Mouse (Mus musculus): Measurements from ENCODE around the gene Ros1. TPM values are rescaled to one million over a fixed set of nuclear protein-coding genes. Genes with fewer than 3 reads are reported as not detected.

The Ros1 gene
- polyA plus RNA-seq, 1 experiment from 2014 or later = 0.87 TPM

GRCm38 (mm10) chr10:52029421-52030080 lies 165.5 kb downstream of the Ros1 start:
- no peaks in the 10 kb centered on the region for H3K36me3 ChIP-seq (ENCODE audit: control insufficient read depth, insufficient read depth, low read length)
- H3K27me3 ChIP-seq (replicated peaks; ENCODE audit: control insufficient read depth, insufficient read depth, low read length) = peaks cover 75% of the 10 kb centered on the region
- 3% methylated on average over 10 of the region's 10 CpGs for WGBS
- H3K27ac ChIP-seq (ENCODE audit: low read depth) = no peak overlapping the region
- H3K4me1 ChIP-seq (replicated peaks; ENCODE audit: control insufficient read depth, insufficient read depth, low read length) = no peaks in the 10 kb centered on the region
- no peak overlapping the region for H3K4me3 ChIP-seq (ENCODE audit: low read depth, low read length)
- H3K4me2 ChIP-seq (ENCODE audit: low read length) = peak overlapping the region; percentile 16; the same call in 1 of the 2 replicates
- DNase-seq (ENCODE audit: low spot score) (no peak), ATAC-seq (replicated peaks; ENCODE audit: low FRiP score, low TSS enrichment, low read depth) (no peak)
- no peak overlapping the region for H3K9ac ChIP-seq (ENCODE audit: low read length)
- no peaks in the 10 kb centered on the region for H3K9me3 ChIP-seq (ENCODE audit: control insufficient read depth, low read length)

- no peaks in the 10 kb centered on the region for H3K36me3 ChIP-seq (ENCODE audit: control insufficient read depth, insufficient read depth, low read length)
- 6% methylated on average over 11 of the region's 11 CpGs for WGBS
- no peak overlapping the region for H3K9ac ChIP-seq (ENCODE audit: low read length)
- DNase-seq (ENCODE audit: low spot score) = no peak
- H3K4me1 ChIP-seq (replicated peaks; ENCODE audit: control insufficient read depth, insufficient read depth, low read length) = no peaks in the 10 kb centered on the region
- H3K9me3 ChIP-seq (ENCODE audit: control insufficient read depth, low read length) = no peaks in the 10 kb centered on the region
- peaks cover 83% of the 10 kb centered on the region for H3K27me3 ChIP-seq (replicated peaks; ENCODE audit: control insufficient read depth, insufficient read depth, low read length)
- H3K27ac ChIP-seq (ENCODE audit: low read depth) = no peak overlapping the region
- no peak for ATAC-seq (replicated peaks; ENCODE audit: low FRiP score, low TSS enrichment, low read depth)
- H3K4me2 ChIP-seq (ENCODE audit: low read length) = no peak overlapping the region; the same call in 1 of the 2 replicates
- H3K4me3 ChIP-seq (ENCODE audit: low read depth, low read length) = no peak overlapping the region
Measured at GRCm38 (mm10) chr10:52028561-52029370, 166.3 kb downstream of the Ros1 start.

DNA sequence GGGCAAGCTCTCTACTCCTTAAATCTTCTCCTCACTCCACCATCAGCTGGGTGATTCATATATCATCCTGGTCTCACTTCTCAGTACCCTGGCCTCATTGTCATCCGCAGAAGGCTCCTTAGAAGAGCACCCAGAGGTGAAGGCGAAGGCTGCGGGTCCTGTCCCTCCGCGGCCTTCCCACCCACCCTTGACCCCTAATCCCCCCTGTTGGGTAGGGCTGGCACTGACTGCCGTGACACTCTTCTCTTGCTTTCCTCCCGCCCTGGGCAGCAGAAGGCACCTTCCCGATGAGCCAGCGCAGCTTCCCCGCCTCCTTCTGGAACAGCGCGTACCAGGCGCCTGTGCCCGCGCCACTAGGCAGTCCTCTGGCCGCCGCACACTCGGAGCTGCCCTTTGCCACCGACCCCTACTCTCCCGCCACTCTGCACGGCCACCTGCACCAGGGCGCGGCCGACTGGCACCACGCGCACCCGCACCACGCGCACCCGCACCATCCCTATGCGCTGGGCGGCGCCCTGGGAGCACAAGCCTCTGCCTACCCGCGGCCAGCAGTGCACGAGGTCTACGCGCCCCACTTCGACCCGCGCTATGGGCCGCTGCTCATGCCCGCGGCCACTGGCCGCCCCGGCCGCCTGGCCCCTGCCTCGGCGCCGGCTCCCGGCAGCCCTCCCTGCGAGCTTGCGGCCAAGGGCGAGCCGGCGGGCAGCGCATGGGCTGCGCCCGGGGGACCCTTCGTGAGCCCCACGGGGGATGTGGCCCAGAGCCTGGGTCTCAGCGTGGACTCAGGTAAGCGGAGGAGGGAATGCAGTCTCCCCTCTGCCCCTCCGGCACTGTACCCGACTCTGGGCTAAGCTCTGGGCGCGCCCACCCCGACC lies 167.6 kb downstream of the Ros1 start:
- ATAC-seq (replicated peaks; ENCODE audit: low FRiP score, low TSS enrichment, low read depth) (peak; percentile 63), DNase-seq (ENCODE audit: low spot score) (peak; percentile 62)
- Histone ChIP-seq H3K27ac (ENCODE audit: low read depth) (no peak overlapping the region), H3K9me3 (ENCODE audit: control insufficient read depth, low read length) (no peaks in the 10 kb centered on the region), H3K36me3 (ENCODE audit: control insufficient read depth, insufficient read depth, low read length) (no peaks in the 10 kb centered on the region), H3K4me3 (ENCODE audit: low read depth, low read length) (peak overlapping the region; percentile 30), H3K9ac (ENCODE audit: low read length) (no peak overlapping the region), H3K4me2 (ENCODE audit: low read length) (peak overlapping the region; percentile 53), H3K4me1 (replicated peaks; ENCODE audit: control insufficient read depth, insufficient read depth, low read length) (peaks cover 6% of the 10 kb centered on the region; the same call in 1 of the 2 replicates), H3K27me3 (replicated peaks; ENCODE audit: control insufficient read depth, insufficient read depth, low read length) (peaks cover 97% of the 10 kb centered on the region)
- WGBS = 2% methylated on average over 64 of the region's 68 CpGs

- Histone ChIP-seq H3K4me1 (replicated peaks; ENCODE audit: control insufficient read depth, insufficient read depth, low read length) (peaks cover 13% of the 10 kb centered on the region; the same call in 1 of the 2 replicates), H3K4me3 (ENCODE audit: low read depth, low read length) (no peak overlapping the region), H3K9ac (ENCODE audit: low read length) (no peak overlapping the region), H3K4me2 (ENCODE audit: low read length) (no peak overlapping the region), H3K36me3 (ENCODE audit: control insufficient read depth, insufficient read depth, low read length) (no peaks in the 10 kb centered on the region), H3K27me3 (replicated peaks; ENCODE audit: control insufficient read depth, insufficient read depth, low read length) (peaks cover 99% of the 10 kb centered on the region), H3K9me3 (ENCODE audit: control insufficient read depth, low read length) (no peaks in the 10 kb centered on the region), H3K27ac (ENCODE audit: low read depth) (no peak overlapping the region)
- DNase-seq (ENCODE audit: low spot score) (no peak), ATAC-seq (replicated peaks; ENCODE audit: low FRiP score, low TSS enrichment, low read depth) (no peak)
- 13% methylated on average over 7 of the region's 7 CpGs for WGBS
Measured at GRCm38 (mm10) chr10:52025821-52026220, 169.2 kb downstream of the Ros1 start.

GRCm38 (mm10) chr10:52025291-52025690 lies 169.8 kb downstream of the Ros1 start:
- 0% methylated on average over 1 of the region's 1 CpGs for WGBS

DNA sequence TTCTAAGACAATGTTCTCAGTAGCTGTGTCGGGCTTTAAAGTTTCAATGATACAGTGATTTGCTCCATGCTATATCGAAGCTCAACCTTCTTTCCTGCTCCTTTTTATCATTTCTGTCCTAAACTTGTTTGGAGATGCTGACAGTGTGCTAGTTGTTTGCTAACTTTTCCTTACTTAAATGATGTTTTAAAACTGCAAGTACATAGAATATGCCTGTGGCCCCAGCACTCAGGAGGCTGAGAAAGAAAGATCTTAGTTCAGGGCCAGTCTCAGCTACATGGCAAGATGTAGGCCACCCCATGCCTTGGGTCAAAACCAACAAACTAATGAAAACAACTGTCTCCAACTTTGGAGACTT lies 171.0 kb downstream of the Ros1 start:
- Histone ChIP-seq H3K27me3 (replicated peaks; ENCODE audit: control insufficient read depth, insufficient read depth, low read length) (peaks cover 96% of the 10 kb centered on the region), H3K9ac (ENCODE audit: low read length) (no peak overlapping the region), H3K9me3 (ENCODE audit: control insufficient read depth, low read length) (no peaks in the 10 kb centered on the region), H3K4me3 (ENCODE audit: low read depth, low read length) (no peak overlapping the region), H3K27ac (ENCODE audit: low read depth) (no peak overlapping the region), H3K4me2 (ENCODE audit: low read length) (no peak overlapping the region), H3K4me1 (replicated peaks; ENCODE audit: control insufficient read depth, insufficient read depth, low read length) (peaks cover 13% of the 10 kb centered on the region; the same call in 1 of the 2 replicates), H3K36me3 (ENCODE audit: control insufficient read depth, insufficient read depth, low read length) (no peaks in the 10 kb centered on the region)
- DNase-seq (ENCODE audit: low spot score) (no peak), ATAC-seq (replicated peaks; ENCODE audit: low FRiP score, low TSS enrichment, low read depth) (no peak)
- 17% methylated on average over 2 of the region's 2 CpGs for WGBS

More at GRCm38 (mm10) chr10:52025291-52025690, 169.8 kb downstream of the Ros1 start:
- Histone ChIP-seq H3K9ac (ENCODE audit: low read length) (no peak overlapping the region), H3K27ac (ENCODE audit: low read depth) (no peak overlapping the region), H3K36me3 (ENCODE audit: control insufficient read depth, insufficient read depth, low read length) (no peaks in the 10 kb centered on the region), H3K4me3 (ENCODE audit: low read depth, low read length) (no peak overlapping the region), H3K9me3 (ENCODE audit: control insufficient read depth, low read length) (no peaks in the 10 kb centered on the region), H3K4me1 (replicated peaks; ENCODE audit: control insufficient read depth, insufficient read depth, low read length) (peaks cover 13% of the 10 kb centered on the region; the same call in 1 of the 2 replicates), H3K4me2 (ENCODE audit: low read length) (no peak overlapping the region), H3K27me3 (replicated peaks; ENCODE audit: control insufficient read depth, insufficient read depth, low read length) (peaks cover 99% of the 10 kb centered on the region)
- ATAC-seq (replicated peaks; ENCODE audit: low FRiP score, low TSS enrichment, low read depth) (no peak), DNase-seq (ENCODE audit: low spot score) (no peak)

DNA sequence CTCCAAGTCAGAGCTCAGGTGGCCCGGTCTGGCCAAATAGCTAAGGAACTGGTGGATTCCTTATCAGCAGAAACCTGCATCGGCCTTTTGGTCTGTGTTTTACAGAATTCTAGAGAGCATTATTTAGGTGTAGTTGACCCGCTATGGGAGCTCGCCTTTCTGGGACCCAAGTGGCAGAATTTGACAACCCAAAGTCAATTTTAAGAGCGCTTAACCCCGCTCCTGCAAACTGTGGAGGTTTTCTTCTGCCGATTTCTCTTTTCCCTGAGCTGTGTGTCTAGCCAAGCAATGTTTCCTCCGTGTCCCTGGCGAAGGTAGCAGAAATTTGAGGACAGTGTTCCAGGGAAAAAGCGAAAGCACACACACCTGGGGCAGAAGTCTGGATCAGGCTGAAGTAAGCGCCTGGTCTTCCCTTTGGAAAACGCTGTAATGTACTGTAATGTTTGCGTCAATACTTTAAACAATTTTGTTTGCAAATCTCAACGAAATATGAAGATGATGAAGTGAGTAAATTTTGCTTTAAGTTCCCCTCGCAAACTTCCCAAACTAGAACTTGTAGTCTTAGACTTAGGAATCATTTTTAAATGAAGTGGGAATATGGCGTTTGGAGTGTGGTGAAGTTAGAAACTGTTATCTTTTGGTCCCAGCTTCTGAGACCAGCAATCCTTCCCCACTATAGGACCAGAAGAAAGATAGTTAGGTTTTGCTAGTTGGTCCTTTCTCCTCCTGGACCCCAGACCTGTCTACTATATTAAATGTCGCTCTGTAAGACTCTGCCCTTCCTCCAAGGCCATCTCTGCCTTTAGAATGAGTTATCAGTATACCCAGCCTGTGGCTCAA lies 171.6 kb downstream of the Ros1 start:
- Histone ChIP-seq H3K27ac (ENCODE audit: low read depth) (no peak overlapping the region), H3K9me3 (ENCODE audit: control insufficient read depth, low read length) (no peaks in the 10 kb centered on the region), H3K27me3 (replicated peaks; ENCODE audit: control insufficient read depth, insufficient read depth, low read length) (peaks cover 96% of the 10 kb centered on the region), H3K4me1 (replicated peaks; ENCODE audit: control insufficient read depth, insufficient read depth, low read length) (peaks cover 13% of the 10 kb centered on the region; the same call in 1 of the 2 replicates), H3K4me2 (ENCODE audit: low read length) (peak overlapping the region; percentile 74; the same call in 1 of the 2 replicates), H3K36me3 (ENCODE audit: control insufficient read depth, insufficient read depth, low read length) (no peaks in the 10 kb centered on the region), H3K9ac (ENCODE audit: low read length) (no peak overlapping the region), H3K4me3 (ENCODE audit: low read depth, low read length) (no peak overlapping the region)
- WGBS = 4% methylated on average over 17 of the region's 17 CpGs
- DNase-seq (ENCODE audit: low spot score) (peak; percentile 79), ATAC-seq (replicated peaks; ENCODE audit: low FRiP score, low TSS enrichment, low read depth) (no peak)
